Mouse (Mus musculus): ENCODE measurements at regions not wholly inside any gene's neighbourhood (a gene's known extent, or its start where the extent isn't known, plus 50 kb on each side); places are given as distances from the start of the nearest gene placed in this dataset.

DNA sequence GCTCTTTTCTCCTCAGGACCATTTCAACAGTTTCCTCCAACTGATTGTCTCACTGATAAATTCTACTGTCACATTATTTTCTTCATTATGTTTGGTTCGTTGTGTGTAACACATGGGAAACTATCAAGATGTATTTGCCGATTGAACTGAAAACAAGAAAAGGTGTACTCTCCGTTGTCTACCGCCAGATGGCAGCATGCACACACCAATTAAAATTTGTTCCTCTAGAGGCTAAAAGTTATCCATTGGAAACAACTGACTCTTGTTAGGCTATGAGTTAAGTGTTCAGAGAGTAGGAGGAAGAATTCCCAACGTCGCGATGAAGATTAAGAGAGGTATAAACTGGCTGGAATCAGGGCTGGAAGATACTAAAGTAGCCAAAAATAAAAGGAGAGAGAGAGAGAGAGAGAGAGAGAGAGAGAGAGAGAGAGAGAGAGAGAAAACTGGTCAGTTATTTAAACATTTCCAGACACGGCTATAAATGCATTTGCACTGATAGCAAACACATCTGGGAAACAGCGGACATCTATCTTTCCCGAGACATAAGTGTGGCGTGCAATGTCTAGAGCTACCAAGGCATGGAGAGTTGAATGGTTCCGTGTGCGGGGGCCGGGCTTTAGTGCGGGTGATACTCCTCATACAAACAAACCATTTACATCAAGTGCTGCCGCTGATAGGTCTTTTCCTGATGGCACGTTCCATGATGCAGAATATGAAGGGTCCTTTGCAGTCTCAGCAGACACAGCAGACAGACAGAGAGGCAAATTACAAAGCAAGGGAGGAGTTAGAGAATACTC, 470.3 kb downstream of the Kcnj2 start:
- H3K4me3 ChIP-seq (ENCODE audit: low read depth, low read length), result no peak overlapping the region; the same call in 1 of the 2 replicates
- no peak overlapping the region for H3K9ac ChIP-seq
- ATAC-seq (ENCODE audit: insufficient read depth), result peak; percentile 52; the same call in 1 of the 2 replicates
- no peaks in the 10 kb centered on the region for H3K9me3 ChIP-seq (ENCODE audit: low read depth, low read length)
- peak; percentile 92 for DNase-seq
- no peaks in the 10 kb centered on the region for H3K36me3 ChIP-seq (ENCODE audit: insufficient read depth)
- no peak overlapping the region for H3K27ac ChIP-seq (ENCODE audit: low read depth)
- peak; percentile 89 for TF ChIP-seq CTCF (IDR thresholded peaks at IDR 0.05; ENCODE audit: low read depth)
- H3K4me1 ChIP-seq (ENCODE audit: insufficient read depth), result no peaks in the 10 kb centered on the region
- H3K4me2 ChIP-seq, result peak overlapping the region; percentile 52
- WGBS, result 15% methylated on average over 17 of the region's 17 CpGs
- no peaks in the 10 kb centered on the region for H3K27me3 ChIP-seq (ENCODE audit: insufficient read depth, low read length)

GRCm38 (mm10) chr11:111537654-111538053, 471.7 kb downstream of the Kcnj2 start:
- Histone ChIP-seq H3K4me3 (ENCODE audit: low read depth, low read length) (no peak overlapping the region), H3K27ac (ENCODE audit: low read depth) (no peak overlapping the region), H3K36me3 (ENCODE audit: insufficient read depth) (no peaks in the 10 kb centered on the region), H3K9ac (no peak overlapping the region), H3K9me3 (ENCODE audit: low read depth, low read length) (no peaks in the 10 kb centered on the region), H3K4me1 (ENCODE audit: insufficient read depth) (no peaks in the 10 kb centered on the region), H3K4me2 (no peak overlapping the region), H3K27me3 (ENCODE audit: insufficient read depth, low read length) (no peaks in the 10 kb centered on the region)
- ATAC-seq (ENCODE audit: insufficient read depth), result no peak
- TF ChIP-seq CTCF (IDR thresholded peaks at IDR 0.05; ENCODE audit: low read depth), result peak; percentile 83
- peak; percentile 89 for DNase-seq
- 23% methylated on average over 3 of the region's 3 CpGs for WGBS

DNA sequence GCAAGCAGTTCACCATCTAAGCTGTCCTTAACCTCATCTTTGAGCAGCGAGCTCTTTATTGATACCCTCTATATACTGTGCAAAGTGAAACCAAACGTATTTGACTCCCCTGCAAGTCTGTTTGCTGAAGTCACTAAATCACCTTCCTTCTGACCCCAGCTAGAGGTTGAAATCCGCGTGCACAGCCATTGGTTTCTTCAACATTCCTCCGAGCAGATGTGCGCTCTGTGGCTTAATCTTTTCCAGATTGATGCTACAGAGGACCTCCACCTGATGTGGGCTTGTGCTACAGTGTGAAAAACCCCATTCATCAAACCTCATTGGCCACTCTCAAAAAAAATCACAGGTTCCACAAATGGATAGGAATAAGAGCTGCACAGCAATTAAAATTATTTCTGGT, 474.0 kb downstream of the Kcnj2 start:
- H3K4me3 ChIP-seq (ENCODE audit: low read depth, low read length), result no peak overlapping the region
- WGBS, result 58% methylated on average over 6 of the region's 6 CpGs
- TF ChIP-seq CTCF (IDR thresholded peaks at IDR 0.05; ENCODE audit: low read depth), result no peak
- H3K27ac ChIP-seq (ENCODE audit: low read depth), result no peak overlapping the region
- DNase-seq (no peak), ATAC-seq (ENCODE audit: insufficient read depth) (no peak)
- H3K4me2 ChIP-seq, result no peak overlapping the region
- no peaks in the 10 kb centered on the region for H3K9me3 ChIP-seq (ENCODE audit: low read depth, low read length)
- no peaks in the 10 kb centered on the region for H3K4me1 ChIP-seq (ENCODE audit: insufficient read depth)
- H3K36me3 ChIP-seq (ENCODE audit: insufficient read depth), result no peaks in the 10 kb centered on the region
- H3K9ac ChIP-seq, result no peak overlapping the region
- no peaks in the 10 kb centered on the region for H3K27me3 ChIP-seq (ENCODE audit: insufficient read depth, low read length)

GRCm38 (mm10) chr11:111545291-111545690, 479.3 kb downstream of the Kcnj2 start:
- Histone ChIP-seq H3K27ac (ENCODE audit: low read depth) (no peak overlapping the region), H3K4me3 (ENCODE audit: low read depth, low read length) (no peak overlapping the region), H3K9ac (no peak overlapping the region), H3K27me3 (ENCODE audit: insufficient read depth, low read length) (no peaks in the 10 kb centered on the region), H3K36me3 (ENCODE audit: insufficient read depth) (no peaks in the 10 kb centered on the region), H3K9me3 (ENCODE audit: low read depth, low read length) (no peaks in the 10 kb centered on the region), H3K4me1 (ENCODE audit: insufficient read depth) (no peaks in the 10 kb centered on the region; the same call in 1 of the 2 replicates), H3K4me2 (no peak overlapping the region)
- 64% methylated on average over 4 of the region's 4 CpGs for WGBS
- DNase-seq (peak; percentile 68), ATAC-seq (ENCODE audit: insufficient read depth) (no peak)
- TF ChIP-seq CTCF (IDR thresholded peaks at IDR 0.05; ENCODE audit: low read depth), result no peak

DNA sequence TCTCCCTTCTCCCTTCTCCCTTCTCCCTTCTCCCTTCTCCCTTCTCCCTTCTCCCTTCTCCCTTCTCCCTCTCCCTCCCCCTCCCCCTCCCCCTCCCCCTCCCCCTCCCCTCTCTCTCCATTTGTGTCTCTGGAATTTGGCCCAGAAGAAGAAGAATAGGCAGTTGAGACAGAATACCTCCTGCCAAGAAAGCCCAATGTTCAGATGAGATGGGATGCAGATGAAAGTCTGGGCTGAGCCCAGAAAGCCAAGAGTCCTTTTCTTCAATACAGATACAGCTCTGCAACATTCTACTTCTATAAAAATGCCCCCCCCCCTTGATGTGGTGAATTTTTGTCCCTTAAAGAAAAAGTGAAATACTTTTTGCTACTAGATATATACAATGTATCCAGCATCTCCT, 489.2 kb downstream of the Kcnj2 start:
- Histone ChIP-seq H3K9ac (no peak overlapping the region), H3K36me3 (ENCODE audit: insufficient read depth) (no peaks in the 10 kb centered on the region), H3K27me3 (ENCODE audit: insufficient read depth, low read length) (no peaks in the 10 kb centered on the region), H3K27ac (ENCODE audit: low read depth) (no peak overlapping the region), H3K9me3 (ENCODE audit: low read depth, low read length) (no peaks in the 10 kb centered on the region), H3K4me1 (ENCODE audit: insufficient read depth) (no peaks in the 10 kb centered on the region), H3K4me2 (no peak overlapping the region), H3K4me3 (ENCODE audit: low read depth, low read length) (no peak overlapping the region)
- peak; percentile 23 for DNase-seq
- no peak for ATAC-seq (ENCODE audit: insufficient read depth)
- no peak for TF ChIP-seq CTCF (IDR thresholded peaks at IDR 0.05; ENCODE audit: low read depth)

- Histone ChIP-seq H3K9ac (no peak overlapping the region), H3K36me3 (ENCODE audit: insufficient read depth) (no peaks in the 10 kb centered on the region), H3K4me3 (ENCODE audit: low read depth, low read length) (no peak overlapping the region), H3K4me2 (no peak overlapping the region), H3K27ac (ENCODE audit: low read depth) (no peak overlapping the region), H3K4me1 (ENCODE audit: insufficient read depth) (no peaks in the 10 kb centered on the region), H3K27me3 (ENCODE audit: insufficient read depth, low read length) (no peaks in the 10 kb centered on the region), H3K9me3 (ENCODE audit: low read depth, low read length) (no peaks in the 10 kb centered on the region)
- ATAC-seq (ENCODE audit: insufficient read depth), result no peak
- no peak for TF ChIP-seq CTCF (IDR thresholded peaks at IDR 0.05; ENCODE audit: low read depth)
- no peak for DNase-seq
- 74% methylated on average over 6 of the region's 6 CpGs for WGBS
Measured at GRCm38 (mm10) chr11:111555615-111556014, 489.7 kb downstream of the Kcnj2 start.

DNA sequence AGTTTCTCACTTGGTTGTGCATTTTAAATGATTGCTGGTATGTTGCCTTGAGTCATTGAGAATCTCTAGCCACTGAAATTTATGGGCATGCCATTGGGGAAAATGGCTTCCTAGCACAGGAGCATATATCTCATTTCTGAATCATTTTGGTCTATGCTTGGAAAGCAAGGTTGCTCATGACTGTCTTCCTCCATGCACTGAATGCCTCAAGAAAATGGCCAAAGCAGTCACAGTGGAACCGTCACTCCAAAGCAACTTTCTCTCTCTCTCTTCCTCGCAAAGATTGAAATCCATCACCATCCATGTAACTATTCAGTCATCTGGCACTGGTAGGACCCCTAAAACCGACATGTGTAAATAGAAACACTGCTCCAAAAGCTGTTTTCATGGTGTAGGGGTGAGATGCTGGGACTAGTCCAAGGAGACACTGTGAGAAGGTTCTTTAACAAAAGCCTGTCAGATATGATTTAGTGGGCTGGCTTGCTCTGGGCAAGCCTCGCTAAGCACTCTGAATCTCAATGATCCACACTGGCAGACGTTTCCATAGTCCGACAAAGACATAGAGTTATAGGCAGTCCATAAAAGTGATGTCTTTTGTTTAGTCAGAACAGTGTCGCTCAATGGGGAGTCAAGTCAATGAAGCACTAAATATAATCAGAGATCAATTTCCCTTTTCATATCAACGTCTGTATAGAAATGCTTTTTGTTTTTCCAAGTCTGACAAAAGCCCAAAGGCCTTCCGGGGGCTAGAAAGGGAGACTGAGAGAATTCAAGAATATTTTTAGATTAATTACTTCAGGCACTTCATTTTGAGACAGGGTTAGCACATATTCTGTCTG, 492.6 kb downstream of the Kcnj2 start:
- no peak overlapping the region for H3K4me3 ChIP-seq (ENCODE audit: low read depth, low read length)
- no peak overlapping the region for H3K9ac ChIP-seq
- WGBS, result 75% methylated on average over 9 of the region's 9 CpGs
- H3K9me3 ChIP-seq (ENCODE audit: low read depth, low read length), result no peaks in the 10 kb centered on the region
- H3K27me3 ChIP-seq (ENCODE audit: insufficient read depth, low read length), result no peaks in the 10 kb centered on the region
- no peak for DNase-seq
- H3K27ac ChIP-seq (ENCODE audit: low read depth), result no peak overlapping the region
- H3K4me2 ChIP-seq, result no peak overlapping the region
- ATAC-seq (ENCODE audit: insufficient read depth), result no peak
- H3K36me3 ChIP-seq (ENCODE audit: insufficient read depth), result no peaks in the 10 kb centered on the region
- no peaks in the 10 kb centered on the region for H3K4me1 ChIP-seq (ENCODE audit: insufficient read depth)
- TF ChIP-seq CTCF (IDR thresholded peaks at IDR 0.05; ENCODE audit: low read depth), result no peak

Data from lung, embryonic 14.5 days (tissue).